Mouse (Mus musculus) cerebellum, adult 2 months (tissue): ENCODE data around the gene Echdc3. TPM values are rescaled to one million over a fixed set of nuclear protein-coding genes. Genes with fewer than 3 reads are reported as not detected.
A peak's percentile ranks its signal among the peaks of the same experiment; 100 is the strongest.

Experiments
- DNase-seq, 2 experiments: peaks; one replicate each; pipeline ENCODE4 v3.0.0; 2021
- H3K27ac ChIP-seq: fragments of 200-500 bp; 2 replicates; pipeline ENCODE4 v1.5.1; 2012; ENCODE audit warnings: low read length, control low read depth, inconsistent platforms; ENCODE audit not compliant: insufficient read depth
- H3K27me3 ChIP-seq: fragments of 200-500 bp; 2 replicates; pipeline ENCODE4 v1.6.1; 2012; ENCODE audit warnings: inconsistent platforms, mild to moderate bottlenecking, low read length, moderate library complexity; ENCODE audit not compliant: control insufficient read depth, insufficient read depth
- H3K4me1 ChIP-seq: fragments of 200-500 bp; 2 replicates; pipeline ENCODE4 v1.6.1; 2011; ENCODE audit warnings: low read length; ENCODE audit not compliant: control insufficient read depth, insufficient read depth
- H3K4me3 ChIP-seq: fragments of 200-500 bp; replicated peaks from 2 replicates; pipeline ENCODE3; 2011; ENCODE audit warnings: mild to moderate bottlenecking, low read depth, low read length, control low read depth; ENCODE audit not compliant: insufficient read depth
- CTCF ChIP-seq: fragments of 200-500 bp; IDR thresholded peaks from 2 replicates; pipeline ENCODE4 v1.5.1; 2011; ENCODE audit warnings: low read depth, mild to moderate bottlenecking, control low read depth, low read length, moderate library complexity, borderline replicate concordance; ENCODE audit not compliant: insufficient read depth
- POLR2A ChIP-seq: fragments of 200-500 bp; IDR thresholded peaks from 2 replicates; pipeline ENCODE4 v1.6.1; 2011; ENCODE audit warnings: low read length, control low read depth, borderline replicate concordance; ENCODE audit not compliant: insufficient read depth
- WGBS: fragments of 180-500 bp; shearing (Covaris S2); methylation state at CpG from one replicate; pipeline ENCODE4 v1.1.7; 2018; 5-methylcytosine and 5-hydroxymethylcytosine counted together
- polyA plus RNA-seq: library from polyadenylated mRNA; depleted of rRNA; stranded (reverse); fragments of >200 nt; gene quantifications from 2 replicates; pipeline ENCODE4 v1.2.3, GENCODE M21; 2012

The Echdc3 gene
- polyA plus RNA-seq, 1 experiment: 3.1 TPM

DNA sequence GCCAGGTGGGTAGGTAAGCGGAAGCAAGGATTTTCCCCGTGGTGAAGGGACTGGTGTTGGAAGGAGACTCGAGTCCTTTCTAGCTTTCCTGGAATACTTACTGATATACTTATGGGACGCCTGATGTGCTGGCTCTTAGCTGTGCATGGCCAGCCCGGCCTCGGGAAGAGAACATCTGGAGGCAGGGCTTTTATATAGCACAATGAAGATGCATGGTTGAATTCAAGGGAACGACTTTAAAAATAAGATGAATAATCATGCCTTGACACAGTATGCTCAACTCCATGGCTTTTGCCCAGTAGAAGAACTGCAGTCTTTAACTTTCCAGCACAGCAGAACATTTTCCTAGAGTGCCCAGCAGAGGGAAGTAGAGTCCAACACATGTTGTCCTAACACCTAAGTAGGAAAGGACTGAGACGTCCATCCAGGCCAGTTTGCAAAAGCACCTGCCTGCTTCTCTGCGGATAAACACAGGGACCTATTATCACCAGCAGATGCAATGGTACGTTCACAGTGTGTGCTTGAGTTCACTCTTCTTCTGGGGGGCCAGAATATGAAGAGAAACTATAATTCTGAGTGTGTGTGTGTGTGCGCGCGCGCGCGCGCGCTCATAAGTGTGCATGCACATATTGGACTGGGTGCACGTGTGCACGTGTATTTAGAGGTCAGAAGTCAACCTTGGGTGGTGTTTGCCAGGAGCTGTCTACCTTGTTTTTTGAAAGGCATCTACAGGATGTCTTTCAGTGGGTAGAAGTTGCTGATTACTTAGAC, 19.8 kb downstream of the Echdc3 start:
- peak; percentile 67 to 73 for DNase-seq
- Histone ChIP-seq H3K4me3 (no peak overlapping the region), H3K27ac (no peak overlapping the region), H3K27me3 (no peaks in the 10 kb centered on the region), H3K4me1 (no peaks in the 10 kb centered on the region)
- 66% methylated on average over 20 of the region's 20 CpGs for WGBS
- TF ChIP-seq POLR2A (no peak), CTCF (peak; percentile 68)

DNA sequence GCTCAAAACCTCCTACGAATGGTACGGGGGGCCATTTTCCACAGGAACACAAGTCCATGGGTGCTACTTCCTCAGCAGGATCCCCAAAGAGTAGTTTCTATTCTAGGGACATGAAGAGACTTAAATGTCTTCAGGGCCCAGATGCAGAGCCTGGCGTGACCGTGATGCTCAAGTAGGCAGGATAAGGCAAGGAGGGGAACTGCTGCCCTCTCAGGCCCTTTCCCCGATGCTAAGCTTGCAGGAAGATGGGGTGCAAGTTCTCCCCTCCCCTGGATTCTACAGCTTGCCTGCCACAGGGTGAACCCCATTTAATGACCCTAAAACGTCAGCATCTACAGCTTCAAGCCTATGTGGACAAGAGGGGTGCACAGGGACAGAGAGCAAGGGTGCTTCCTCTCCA, 22.8 kb downstream of the Echdc3 start:
- Histone ChIP-seq H3K27me3 (no peaks in the 10 kb centered on the region), H3K4me3 (no peak overlapping the region), H3K27ac (no peak overlapping the region), H3K4me1 (no peaks in the 10 kb centered on the region)
- TF ChIP-seq CTCF (no peak), POLR2A (no peak)
- WGBS: 91% methylated on average over 6 of the region's 6 CpGs
- no peak for DNase-seq

DNA sequence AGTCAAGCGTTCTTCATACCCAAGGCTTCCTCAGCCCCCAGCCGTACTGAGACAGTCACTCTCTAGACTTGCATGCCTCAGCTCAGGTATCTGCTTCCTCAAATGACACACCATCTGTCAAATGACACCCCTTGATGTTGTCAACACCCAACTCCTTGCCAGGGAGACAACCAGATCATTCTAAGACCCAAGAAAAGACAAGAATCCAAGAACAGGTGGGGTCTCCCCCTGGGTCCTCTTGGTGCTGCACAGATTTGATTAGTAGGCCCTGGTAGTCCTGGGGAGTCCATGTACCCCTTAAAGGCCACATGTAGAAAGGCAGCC, 23.2 kb downstream of the Echdc3 start:
- TF ChIP-seq POLR2A (no peak), CTCF (no peak)
- H3K27me3 ChIP-seq: no peaks in the 10 kb centered on the region
- DNase-seq: no peak
- 75% methylated on average over 2 of the region's 2 CpGs for WGBS
- H3K4me3 ChIP-seq: no peak overlapping the region
- H3K27ac ChIP-seq: no peak overlapping the region
- no peaks in the 10 kb centered on the region for H3K4me1 ChIP-seq

DNA sequence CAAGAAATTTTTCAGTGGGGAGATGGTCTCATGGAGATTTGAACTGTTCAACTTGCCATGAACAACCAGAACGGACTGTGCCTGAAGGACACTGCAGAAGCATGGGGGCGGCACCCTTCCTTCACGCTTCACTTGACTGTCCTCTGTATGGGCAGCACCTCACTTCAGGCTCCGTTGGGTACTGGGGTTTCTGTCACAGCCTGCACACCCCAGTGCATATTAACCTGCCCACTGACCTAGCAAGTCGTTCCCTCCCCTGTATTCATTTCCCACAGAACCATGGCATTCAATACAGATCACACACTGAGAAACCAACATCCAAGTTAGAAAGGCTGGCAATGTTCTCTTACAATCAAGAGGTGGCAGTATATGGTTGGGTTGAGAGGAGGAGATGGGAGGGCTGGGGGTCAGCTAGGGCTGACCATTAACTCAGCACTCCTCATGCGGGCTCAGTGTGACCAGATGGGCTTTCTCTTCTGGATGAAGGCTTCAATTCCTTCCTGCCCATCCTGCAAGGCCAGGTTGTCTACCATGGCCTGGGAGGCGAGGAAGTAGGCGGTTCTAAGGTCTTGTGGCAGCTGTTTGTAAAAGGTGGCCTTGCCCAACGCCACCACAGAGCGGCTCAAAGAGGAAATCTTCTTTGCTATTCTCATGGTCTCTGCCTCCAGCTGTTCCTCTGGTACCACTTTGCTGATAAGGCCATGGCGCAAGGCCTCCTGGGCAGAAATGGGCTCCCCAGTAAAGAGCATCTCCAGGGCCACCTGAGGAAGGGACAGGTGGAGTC, 23.8 kb downstream of the Echdc3 start:
- 74% methylated on average over 11 of the region's 11 CpGs for WGBS
- no peak for TF ChIP-seq POLR2A
- H3K27ac ChIP-seq: no peak overlapping the region
- H3K27me3 ChIP-seq: no peaks in the 10 kb centered on the region
- H3K4me1 ChIP-seq: no peaks in the 10 kb centered on the region
- no peak overlapping the region for H3K4me3 ChIP-seq
- DNase-seq: no peak

DNA sequence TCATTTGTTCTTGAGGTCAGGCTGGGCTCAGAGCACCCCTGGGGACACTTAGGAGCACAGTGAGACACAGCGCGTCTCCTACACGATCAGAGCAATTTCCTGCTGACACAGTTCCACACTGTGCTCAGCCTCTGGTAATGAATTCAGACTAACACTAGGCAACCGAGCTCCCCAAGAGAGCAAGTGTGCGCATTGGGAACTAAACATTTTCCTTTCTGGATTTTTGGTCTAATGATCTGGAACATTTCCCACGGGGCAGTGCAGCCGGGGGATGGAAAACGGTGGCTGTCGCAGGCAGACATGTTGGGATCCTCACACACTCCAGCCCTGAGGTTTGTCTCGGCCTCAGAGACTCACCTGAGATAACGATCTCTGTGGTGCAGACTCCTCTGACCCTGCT, 25.4 kb downstream of the Echdc3 start:
- no peak for TF ChIP-seq POLR2A
- no peak for TF ChIP-seq CTCF
- H3K27me3 ChIP-seq: no peaks in the 10 kb centered on the region
- H3K4me3 ChIP-seq: no peak overlapping the region
- DNase-seq: no peak
- no peak overlapping the region for H3K27ac ChIP-seq
- 39% methylated on average over 11 of the region's 11 CpGs for WGBS
- H3K4me1 ChIP-seq: no peaks in the 10 kb centered on the region

DNA sequence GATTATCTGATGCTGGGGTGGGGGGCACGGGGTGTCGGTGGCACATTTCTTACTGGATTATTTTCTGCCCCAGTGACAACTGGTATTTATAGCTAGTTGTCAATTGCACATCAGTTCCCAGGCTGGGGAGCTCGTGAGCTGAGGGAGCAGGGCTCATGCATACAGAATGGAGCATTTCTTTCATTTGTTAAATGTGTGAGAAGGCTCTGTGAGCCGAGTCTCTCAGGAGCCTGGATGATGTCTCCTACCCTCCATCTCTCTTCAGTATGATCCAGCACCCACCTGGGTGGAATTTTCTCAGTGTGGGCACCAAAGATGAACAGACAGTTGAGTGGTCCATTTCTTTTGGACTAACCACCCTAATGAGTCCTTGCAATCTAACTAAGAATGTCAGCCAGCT, 25.9 kb downstream of the Echdc3 start:
- Histone ChIP-seq H3K27me3 (no peaks in the 10 kb centered on the region), H3K4me1 (no peaks in the 10 kb centered on the region), H3K27ac (no peak overlapping the region), H3K4me3 (no peak overlapping the region)
- 60% methylated on average over 4 of the region's 4 CpGs for WGBS
- DNase-seq: no peak
- TF ChIP-seq CTCF (no peak), POLR2A (no peak)

DNA sequence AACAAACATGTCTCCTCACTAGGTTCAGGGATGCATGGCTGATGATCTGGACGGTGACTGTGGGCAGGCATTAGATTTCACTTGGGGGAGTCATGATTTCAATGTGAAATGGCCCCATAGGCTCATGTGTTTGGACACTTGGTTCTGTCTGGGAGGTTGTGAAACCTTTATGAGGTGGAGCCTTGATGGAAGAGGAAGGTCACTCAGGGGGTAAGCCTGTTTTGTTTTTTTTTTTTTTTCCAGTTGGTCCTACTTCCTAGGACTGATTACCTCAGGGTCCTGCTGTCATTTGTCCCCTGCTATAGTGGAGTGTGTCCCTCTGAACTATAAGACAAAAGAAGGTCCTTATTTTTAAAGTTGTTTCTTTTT, 33.1 kb downstream of the Echdc3 start:
- Histone ChIP-seq H3K27me3 (no peaks in the 10 kb centered on the region), H3K27ac (no peak overlapping the region), H3K4me1 (no peaks in the 10 kb centered on the region), H3K4me3 (no peak overlapping the region)
- no peak for DNase-seq
- TF ChIP-seq CTCF (no peak), POLR2A (no peak)
- WGBS: 97% methylated on average over 1 of the region's 1 CpGs
